Mouse (Mus musculus) spleen, adult 2 months (tissue): ENCODE measurements around the gene Cpm.

Source experiments
- CTCF ChIP-seq: fragments of 200-500 bp; IDR thresholded peaks from 2 replicates; pipeline ENCODE4 v1.5.1; 2011; ENCODE audit warnings: mild to moderate bottlenecking, inconsistent platforms; ENCODE audit not compliant: insufficient read depth, insufficient read length, insufficient replicate concordance; ENCODE audit errors: extremely low read depth
- POLR2A ChIP-seq: fragments of 200-500 bp; IDR thresholded peaks from 2 replicates; pipeline ENCODE4 v1.6.1; 2011; ENCODE audit warnings: low read depth, low read length, inconsistent platforms

DNA sequence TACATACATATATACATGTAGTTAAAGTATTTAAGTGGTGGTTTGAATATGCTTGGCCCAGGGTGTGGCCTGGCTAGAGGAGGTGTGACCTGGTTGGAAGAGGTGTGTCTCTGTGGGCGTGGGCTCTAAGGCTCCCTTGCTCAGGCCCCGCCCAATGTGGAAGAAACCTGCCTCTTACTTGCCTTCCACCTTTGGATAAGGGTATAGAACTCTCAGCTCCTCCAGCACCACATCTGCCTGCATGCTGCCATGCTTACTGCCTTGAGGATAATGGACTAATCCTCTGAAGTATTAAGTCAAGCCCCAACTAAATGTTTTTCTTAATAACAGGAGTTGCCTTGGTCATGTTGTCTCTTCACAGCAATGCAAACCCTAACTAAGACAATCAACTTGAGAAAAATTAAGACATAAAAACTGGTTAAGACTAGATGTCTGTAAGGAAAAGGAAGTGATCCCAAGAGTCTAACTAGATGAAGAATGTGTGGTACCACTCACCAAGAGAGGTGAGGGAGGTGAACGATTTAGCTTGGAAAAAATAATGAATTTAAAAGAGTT lies 68.3 kb downstream of the Cpm start:
- no peak for TF ChIP-seq CTCF
- TF ChIP-seq POLR2A: no peak
